Comparison of ENCODE assay signal across 11 mouse cellular contexts in the genomic region with DNA sequence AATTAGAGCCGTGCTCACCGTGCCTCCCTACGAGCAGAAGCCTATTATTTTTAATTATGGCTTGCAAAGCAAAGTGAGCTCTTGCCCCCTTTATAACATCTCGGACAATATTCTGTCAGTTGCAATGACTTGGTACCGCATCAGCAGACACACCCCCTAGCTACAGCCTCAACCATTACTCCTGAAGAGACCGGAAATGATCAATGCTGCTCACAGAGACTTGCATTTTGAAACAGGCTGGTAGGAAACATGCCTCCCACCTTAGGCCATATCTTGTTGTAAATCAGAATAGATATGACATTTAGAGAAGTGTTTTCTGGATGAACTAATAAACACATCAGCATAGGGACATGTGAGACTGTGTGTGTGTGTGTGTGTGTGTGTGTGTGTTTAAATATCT.
"Had no signal": no experiment of that assay in that cellular context is flagged by ENCODE, and none has a peak within 500 bp of the region (broad histone marks: within the 10 kb centered on the region; RNA-seq: fewer than 3 reads in every experiment).

No protein-coding gene starts in this region.

- ATAC-seq: hindbrain, embryonic 16.5 days; intestine, embryonic 15.5 days; intestine, postnatal 0 days; liver, embryonic 12.5 days had no signal

- DNase-seq: gastrocnemius, adult 2 months; gastrocnemius, postnatal 10 days; gastrocnemius, postnatal 25 days; heart, postnatal 4 days; kidney, adult 18-20 months; kidney, adult 8-10 months; kidney, postnatal 25 days had no signal
